Mouse (Mus musculus) activated CD4-positive, CD25-positive, alpha-beta regulatory T cell, adult 4 months (primary cell): Measurements from ENCODE around the gene Cpsf4l. TPM values are rescaled to one million over a fixed set of nuclear protein-coding genes. Genes with fewer than 3 reads are reported as not detected.
"Not testable (repeated sequence)": the region's sequence is repeated elsewhere in the genome, so short reads cannot be mapped to it uniquely, and the experiment has no call there.

ENCODE experiments used
- ATAC-seq: one replicate; pipeline ENCODE4 v1.8.0; 2017
- polyA plus RNA-seq, 2 experiments: library from polyadenylated mRNA; unstranded; fragments of 100-300 nt; shearing (Covaris generic); gene quantifications; one replicate each; pipeline ENCODE4 v1.2.1; 2017

Cpsf4l gene
- polyA plus RNA-seq, 2 experiments from 2014 or later: 0.45 TPM; not detected in 1

DNA sequence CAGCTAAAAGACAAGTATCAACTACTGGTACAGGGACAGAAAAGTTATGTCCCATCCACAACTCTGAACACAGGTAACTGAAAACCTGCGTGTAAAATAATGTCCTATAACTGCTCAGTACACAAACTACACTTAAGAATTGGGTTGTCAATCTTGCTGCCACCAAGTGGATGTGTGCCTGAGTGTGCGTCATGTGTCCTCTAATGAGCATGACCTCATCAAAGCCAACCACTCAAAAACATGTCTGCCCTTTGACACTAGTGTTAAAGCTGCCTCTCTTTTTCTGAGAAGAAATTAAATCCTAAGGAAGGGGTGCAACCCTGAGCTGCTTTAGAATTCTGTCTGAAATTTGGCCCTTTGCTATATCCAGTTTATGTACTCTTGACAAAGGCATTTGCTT, 45.5 kb downstream of the Cpsf4l start:
- ATAC-seq: no peak

DNA sequence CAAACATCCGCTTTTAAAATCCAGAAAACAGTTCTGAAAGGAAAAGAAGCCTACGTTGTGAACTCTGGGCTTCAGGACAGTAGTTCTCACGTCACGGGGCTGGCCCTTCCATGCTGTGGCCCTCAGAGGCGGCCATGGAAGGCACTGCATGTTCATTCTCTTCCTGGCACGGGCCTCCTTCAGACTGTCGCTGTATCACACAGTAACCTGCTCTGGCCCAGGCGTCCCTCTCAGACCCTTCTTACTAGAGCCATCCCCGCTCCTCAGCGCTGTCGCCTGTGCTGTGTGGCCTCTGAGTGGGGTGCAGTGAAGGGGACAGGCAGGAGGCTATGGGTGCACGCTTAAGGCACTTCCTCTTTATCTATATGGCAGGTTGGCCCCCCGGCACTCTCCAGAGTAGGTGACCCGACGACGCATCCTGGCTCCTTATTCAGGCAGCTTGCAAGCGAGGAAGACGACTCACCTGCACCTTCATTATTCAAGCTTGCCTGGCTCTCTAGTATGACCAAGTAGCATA, 47.9 kb downstream of the Cpsf4l start:
- no peak for ATAC-seq

DNA sequence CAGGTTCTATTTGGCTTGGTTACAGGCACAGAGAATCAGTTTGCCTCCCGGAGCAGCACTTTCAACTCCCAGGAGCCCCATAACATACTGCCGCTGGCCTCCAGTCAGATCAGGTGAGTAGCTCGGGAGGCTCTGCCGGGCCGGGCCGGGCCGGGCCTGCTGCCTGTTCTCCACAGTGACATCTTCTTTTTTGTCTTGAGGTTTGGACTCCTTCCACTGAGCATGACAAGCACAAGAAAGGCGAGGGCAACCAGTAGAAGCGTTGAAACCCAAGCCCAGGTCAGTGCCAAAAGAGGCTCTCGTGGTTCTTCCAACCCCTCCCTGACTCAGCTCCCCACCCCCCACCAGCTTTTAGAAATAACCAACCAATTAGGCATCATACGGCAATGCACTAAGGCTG, 48.9 kb downstream of the Cpsf4l start:
- ATAC-seq: no peak

DNA sequence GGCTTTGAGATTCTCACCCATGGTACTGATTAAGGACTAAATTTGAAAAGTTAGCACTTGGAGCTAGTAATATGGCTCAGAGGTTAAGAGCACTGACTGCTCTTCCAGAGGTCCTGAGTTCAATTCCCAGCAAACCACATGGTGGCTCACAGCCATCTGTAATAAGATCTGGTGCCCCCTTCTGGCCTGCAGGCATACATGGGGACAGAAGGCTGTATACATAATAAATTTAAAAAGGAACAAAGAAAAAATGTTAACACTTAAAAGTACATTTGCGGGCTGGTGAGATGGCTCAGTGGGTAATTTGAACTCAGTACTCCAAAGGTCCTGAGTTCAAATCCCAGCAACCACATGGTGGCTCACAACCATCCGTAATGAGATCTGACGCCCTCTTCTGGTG, 49.6 kb downstream of the Cpsf4l start:
- ATAC-seq: not testable (repeated sequence)

GRCm38 (mm10) chr11:113658763-113659162, 51.1 kb downstream of the Cpsf4l start:
- peak; percentile 67 for ATAC-seq

- ATAC-seq: no peak
These were observed 51.5 kb downstream of the Cpsf4l start for GRCm38 (mm10) chr11:113658319-113658718.

GRCm38 (mm10) chr11:113657221-113657620, 52.6 kb downstream of the Cpsf4l start:
- no peak for ATAC-seq

GRCm38 (mm10) chr11:113656511-113656932, 53.3 kb downstream of the Cpsf4l start:
- no peak for ATAC-seq

GRCm38 (mm10) chr11:113654561-113655270, 55.1 kb downstream of the Cpsf4l start:
- ATAC-seq: no peak

- no peak for ATAC-seq
These were observed 55.7 kb downstream of the Cpsf4l start for GRCm38 (mm10) chr11:113654105-113654504.

DNA sequence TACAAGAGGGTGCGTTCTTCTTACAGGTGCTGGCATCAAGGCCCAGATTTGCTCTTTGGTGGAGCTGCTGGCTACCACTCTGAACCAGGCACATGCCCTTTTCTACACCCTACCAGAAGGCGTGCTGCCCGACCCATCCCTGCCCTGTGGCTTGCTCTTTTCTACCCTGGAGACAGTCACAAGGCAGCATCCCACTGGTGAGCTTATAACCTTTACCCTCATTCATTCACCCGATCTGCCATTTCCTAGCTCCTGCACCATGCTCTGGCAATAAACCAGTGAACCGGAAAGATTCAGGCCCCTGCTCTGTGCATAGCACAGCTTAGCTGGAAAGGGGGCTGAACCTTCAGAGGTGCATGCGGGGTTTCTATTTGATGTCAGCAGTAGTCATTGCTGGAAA, 57.3 kb downstream of the Cpsf4l start:
- no peak for ATAC-seq

DNA sequence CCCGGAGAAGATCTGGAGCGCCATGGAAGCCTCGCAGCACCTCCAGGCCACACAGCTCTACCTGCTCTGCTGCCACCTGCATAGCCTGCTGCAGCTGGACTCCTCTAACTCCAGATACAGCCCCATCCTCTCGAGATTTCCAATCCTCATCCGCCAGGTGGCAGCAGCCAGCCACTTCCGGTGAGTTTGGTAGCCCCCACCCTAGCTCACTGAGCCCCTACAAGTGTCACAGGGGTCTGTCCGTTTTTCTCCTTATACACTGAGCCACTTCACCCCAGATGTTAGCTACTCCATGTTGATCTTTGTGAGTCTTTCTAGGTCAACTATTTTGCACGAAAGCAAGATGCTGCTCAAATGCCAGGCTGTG, 57.9 kb downstream of the Cpsf4l start:
- no peak for ATAC-seq

DNA sequence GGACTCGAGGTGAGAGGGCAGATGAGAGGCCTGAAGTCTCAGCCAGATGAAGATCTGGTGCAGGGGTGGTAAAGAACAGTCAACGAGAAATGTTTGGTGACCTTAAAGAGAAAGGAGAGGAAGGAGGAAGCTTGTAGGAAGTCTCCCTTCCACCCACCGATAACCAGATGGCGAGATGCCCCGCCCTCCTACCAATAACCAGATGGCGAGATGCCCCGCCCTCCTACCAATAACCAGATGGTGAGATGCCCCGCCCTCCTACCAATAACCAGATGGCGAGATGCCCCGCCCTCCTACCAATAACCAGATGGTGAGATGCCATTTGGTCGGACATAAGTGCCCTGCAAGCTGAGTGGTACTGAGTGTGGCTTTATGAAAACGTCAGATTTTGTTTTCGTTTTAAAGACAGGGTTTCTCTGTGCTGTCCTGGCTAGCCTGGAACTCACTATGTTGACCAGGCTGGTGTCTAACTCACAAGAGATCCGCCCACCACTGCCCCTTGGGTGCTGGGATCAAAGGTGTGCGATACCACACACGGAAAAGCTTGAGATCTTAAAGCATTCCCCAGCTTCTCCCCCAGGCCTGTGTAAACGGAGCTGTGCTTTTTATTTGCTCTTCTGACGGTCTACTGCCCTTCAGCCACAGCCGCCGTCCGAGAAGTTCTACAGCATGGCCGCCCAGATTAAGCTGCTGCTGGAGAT, 58.5 kb downstream of the Cpsf4l start:
- no peak for ATAC-seq

DNA sequence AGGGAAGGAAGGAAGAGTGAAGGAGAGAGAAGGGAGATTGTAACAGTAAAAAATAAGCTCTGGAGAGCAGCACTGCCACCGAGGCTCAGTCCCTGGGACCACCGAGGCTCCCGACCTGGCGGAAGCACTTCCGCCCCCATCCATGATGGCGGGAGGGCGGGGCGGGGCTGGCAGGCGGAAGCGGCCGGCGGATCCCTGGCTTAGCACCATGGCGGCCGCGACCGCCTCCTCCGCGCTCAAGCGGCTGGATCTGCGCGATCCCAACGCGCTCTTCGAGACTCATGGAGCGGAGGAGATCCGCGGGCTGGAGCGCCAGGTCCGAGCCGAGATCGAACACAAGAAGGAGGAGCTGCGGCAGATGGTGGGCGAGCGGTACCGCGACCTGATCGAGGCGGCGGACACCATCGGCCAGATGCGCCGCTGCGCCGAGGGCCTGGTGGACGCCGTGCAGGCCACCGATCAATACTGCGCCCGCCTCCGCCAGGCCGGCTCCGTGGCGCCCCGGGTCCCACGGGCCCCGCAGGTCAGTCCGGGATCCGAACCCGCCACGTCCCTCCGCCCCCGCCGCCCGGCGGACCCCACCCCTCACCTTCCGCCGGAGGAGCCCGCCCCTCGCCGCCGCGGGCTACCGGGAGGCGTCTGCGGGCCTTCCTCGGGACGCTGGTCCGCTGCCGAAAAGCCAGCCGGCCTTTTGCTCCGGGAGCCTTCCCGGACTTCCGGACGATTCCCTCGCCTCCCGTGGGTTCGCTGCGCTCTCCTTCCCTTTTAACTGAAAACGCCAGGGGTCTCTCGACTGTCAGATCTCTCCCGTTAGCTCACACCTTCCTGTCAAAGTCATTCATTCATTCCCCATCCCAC, 60.2 kb downstream of the Cpsf4l start, which contains the start of gene Slc39a11:
TSS of gene Slc39a11 (minus strand) at position 727 of the 858 bp plus-strand sequence.
- ATAC-seq: peak; percentile 70

- peak; percentile 24 for ATAC-seq
These were observed 61.0 kb downstream of the Cpsf4l start, which contains the start of gene Cog1 for GRCm38 (mm10) chr11:113648690-113649352. TSS of gene Cog1 (plus strand) at chr11:113649169.

Other genes with a start within 250 kb of the Cpsf4l start
- gene Sstr2, start 90.7 kb downstream of the Cpsf4l start, polyA plus RNA-seq: not detected
- gene Cog1, start 60.8 kb downstream of the Cpsf4l start, polyA plus RNA-seq: 10 to 100 TPM; 17.6 to 17.9 TPM
- gene Slc39a11, start 59.9 kb downstream of the Cpsf4l start, polyA plus RNA-seq: 10 to 100 TPM; 12.5 to 17.1 TPM
- gene Fam104a, start 25.9 kb downstream of the Cpsf4l start, polyA plus RNA-seq: 10 to 100 TPM; 16.4 to 18.6 TPM
- gene D11Wsu47e, start 25.6 kb downstream of the Cpsf4l start, polyA plus RNA-seq: 1 to 10 TPM; 6.8 to 8.6 TPM
- 1 to 10 TPM; 2.4 to 2.5 TPM for gene Cdc42ep4, start 41.9 kb upstream of the Cpsf4l start, polyA plus RNA-seq